Mouse (Mus musculus) myocyte (in vitro differentiated cells): ENCODE results near the gene Bhlhe23. TPM values are rescaled to one million over a fixed set of nuclear protein-coding genes. Genes with fewer than 3 reads are reported as not detected.

Experiments used
- H3K27me3 ChIP-seq: one replicate; pipeline ENCODE4 v1.6.1; 2011; ENCODE audit not compliant: control insufficient read depth, insufficient read depth, insufficient read length
- H3K36me3 ChIP-seq: one replicate; pipeline ENCODE4 v1.6.1; 2011; ENCODE audit not compliant: control insufficient read depth, insufficient read depth
- H3K4me2 ChIP-seq: one replicate; pipeline ENCODE4 v1.6.1; 2011; ENCODE audit warnings: low read depth, control low read depth
- H3K4me3 ChIP-seq: one replicate; pipeline ENCODE4 v1.5.1; 2011; ENCODE audit warnings: mild to moderate bottlenecking, control low read depth, moderate library complexity
- H3K79me2 ChIP-seq: one replicate; pipeline ENCODE4 v1.6.1; 2011; ENCODE audit not compliant: control insufficient read depth, insufficient read depth
- H3ac ChIP-seq: one replicate; pipeline ENCODE4 v1.6.1; 2011; ENCODE audit not compliant: control insufficient read depth, insufficient read length
- CEBPB ChIP-seq: IDR thresholded peaks from 2 replicates; pipeline ENCODE4 v1.6.1; 2011; ENCODE audit warnings: mild to moderate bottlenecking, moderate library complexity; ENCODE audit not compliant: poor library complexity, insufficient read depth, severe bottlenecking
- E2F4 ChIP-seq: IDR thresholded peaks from one replicate; pipeline ENCODE4 v1.6.1; 2011; ENCODE audit warnings: mild to moderate bottlenecking, control low read depth, moderate library complexity; ENCODE audit not compliant: insufficient read depth
- MAX ChIP-seq: IDR thresholded peaks from one replicate; pipeline ENCODE4 v1.6.1; 2011; ENCODE audit warnings: low read depth, mild to moderate bottlenecking, control low read depth
- MYOD1 ChIP-seq, 3 experiments: IDR thresholded peaks; one replicate each; pipeline ENCODE4 v1.6.1; 2011; ENCODE audit warnings: control low read depth in 2 of 3, low read depth in 2 of 3, mild to moderate bottlenecking in 2 of 3, moderate library complexity in 1 of 3; ENCODE audit not compliant: insufficient read length in 2 of 3, control insufficient read depth in 1 of 3
- MYOG ChIP-seq, 3 experiments: IDR thresholded peaks; one replicate each; pipeline ENCODE4 v1.6.1; 2011; ENCODE audit warnings: control low read depth in 2 of 3, low read depth in 2 of 3, mild to moderate bottlenecking in 2 of 3; ENCODE audit not compliant: insufficient read length in 2 of 3, control insufficient read depth in 1 of 3, insufficient read depth in 1 of 3
- POLR2A ChIP-seq: IDR thresholded peaks from one replicate; pipeline ENCODE4 v1.6.1; 2011; ENCODE audit warnings: low read depth, mild to moderate bottlenecking, control low read depth, moderate library complexity; ENCODE audit not compliant: insufficient read length
- POLR2AphosphoS2 ChIP-seq: IDR thresholded peaks from one replicate; pipeline ENCODE4 v1.6.1; 2011; ENCODE audit warnings: low read depth, control low read depth; ENCODE audit not compliant: insufficient read length
- REST ChIP-seq: IDR thresholded peaks from one replicate; pipeline ENCODE4 v1.6.1; 2011; ENCODE audit warnings: mild to moderate bottlenecking, control low read depth, moderate library complexity; ENCODE audit not compliant: insufficient read depth, insufficient read length
- SRF ChIP-seq: IDR thresholded peaks from one replicate; pipeline ENCODE4 v1.6.1; 2011; ENCODE audit warnings: low read depth; ENCODE audit not compliant: control insufficient read depth, insufficient read length
- TCF12 ChIP-seq: IDR thresholded peaks from one replicate; pipeline ENCODE4 v1.6.1; 2011; ENCODE audit warnings: mild to moderate bottlenecking, control low read depth; ENCODE audit not compliant: poor library complexity, insufficient read depth, severe bottlenecking
- TCF3 ChIP-seq: IDR thresholded peaks from one replicate; pipeline ENCODE4 v1.6.1; 2011; ENCODE audit warnings: low read depth, control low read depth; ENCODE audit not compliant: insufficient read length
- USF1 ChIP-seq: IDR thresholded peaks from one replicate; pipeline ENCODE4 v1.6.1; 2011; ENCODE audit warnings: low read depth, mild to moderate bottlenecking, control low read depth, moderate library complexity
- polyA plus RNA-seq: library from polyadenylated mRNA; unstranded; fragments of >200 nt; fragmentation: generic; extraction: Trizol; gene quantifications from one replicate; pipeline ENCODE4 v1.2.1, GENCODE M21; 2012; ENCODE audit warnings: missing spikeins

The Bhlhe23 gene
- polyA plus RNA-seq, 1 experiment, result not detected

- Histone ChIP-seq H3K79me2 (no peaks in the 10 kb centered on the region), H3ac (no peak overlapping the region), H3K4me3 (no peak overlapping the region), H3K4me2 (no peak overlapping the region), H3K27me3 (peaks cover 8% of the 10 kb centered on the region), H3K36me3 (no peaks in the 10 kb centered on the region)
- TF ChIP-seq POLR2A (no peak), MYOG (IDR thresholded peaks at IDR 0.05; ENCODE audit: control insufficient read depth in 1 of 3, insufficient read depth in 1 of 3, insufficient read length in 2 of 3, low read depth in 2 of 3) (no peak), REST (no peak), TCF12 (no peak)
Measured at GRCm38 (mm10) chr2:180805966-180806365, 29.3 kb upstream of the Bhlhe23 start.

- no peak overlapping the region for H3K4me2 ChIP-seq
- H3K4me3 ChIP-seq, result no peak overlapping the region
- no peak overlapping the region for H3ac ChIP-seq
- peaks cover 56% of the 10 kb centered on the region for H3K27me3 ChIP-seq
- TF ChIP-seq TCF3, result no peak
- no peak for TF ChIP-seq SRF
- TF ChIP-seq MYOG (IDR thresholded peaks at IDR 0.05; ENCODE audit: control insufficient read depth in 1 of 3, insufficient read depth in 1 of 3, insufficient read length in 2 of 3, low read depth in 2 of 3), result no peak
- no peak for TF ChIP-seq MAX
- no peak for TF ChIP-seq REST
- no peak for TF ChIP-seq USF1
- no peak for TF ChIP-seq MYOD1 (IDR thresholded peaks at IDR 0.05; ENCODE audit: control insufficient read depth in 1 of 3, insufficient read length in 2 of 3, low read depth in 2 of 3)
- no peak for TF ChIP-seq CEBPB
- no peak for TF ChIP-seq POLR2AphosphoS2
- no peak for TF ChIP-seq TCF12
- TF ChIP-seq E2F4, result no peak
- no peak for TF ChIP-seq POLR2A
- no peaks in the 10 kb centered on the region for H3K79me2 ChIP-seq
- H3K36me3 ChIP-seq, result no peaks in the 10 kb centered on the region
Measured at GRCm38 (mm10) chr2:180796008-180796407, 19.3 kb upstream of the Bhlhe23 start.

- Histone ChIP-seq H3ac (no peak overlapping the region), H3K4me2 (no peak overlapping the region), H3K36me3 (no peaks in the 10 kb centered on the region), H3K4me3 (no peak overlapping the region), H3K79me2 (no peaks in the 10 kb centered on the region), H3K27me3 (peaks cover 56% of the 10 kb centered on the region)
- TF ChIP-seq POLR2AphosphoS2 (no peak), SRF (no peak), REST (no peak), USF1 (no peak), POLR2A (no peak), MAX (no peak), MYOG (IDR thresholded peaks at IDR 0.05; ENCODE audit: control insufficient read depth in 1 of 3, insufficient read depth in 1 of 3, insufficient read length in 2 of 3, low read depth in 2 of 3) (no peak), TCF12 (no peak), TCF3 (no peak), E2F4 (no peak), MYOD1 (IDR thresholded peaks at IDR 0.05; ENCODE audit: control insufficient read depth in 1 of 3, insufficient read length in 2 of 3, low read depth in 2 of 3) (no peak), CEBPB (no peak)
Measured at GRCm38 (mm10) chr2:180795597-180795996, 18.9 kb upstream of the Bhlhe23 start.

GRCm38 (mm10) chr2:180794422-180794821 is 17.7 kb upstream of the Bhlhe23 start:
- no peak overlapping the region for H3ac ChIP-seq
- H3K79me2 ChIP-seq, result no peaks in the 10 kb centered on the region
- peaks cover 53% of the 10 kb centered on the region for H3K27me3 ChIP-seq
- TF ChIP-seq TCF3, result no peak
- TF ChIP-seq E2F4, result no peak
- no peak overlapping the region for H3K4me3 ChIP-seq
- H3K4me2 ChIP-seq, result no peak overlapping the region
- no peaks in the 10 kb centered on the region for H3K36me3 ChIP-seq

- Histone ChIP-seq H3K4me3 (no peak overlapping the region), H3K36me3 (no peaks in the 10 kb centered on the region), H3K79me2 (no peaks in the 10 kb centered on the region), H3ac (no peak overlapping the region), H3K4me2 (no peak overlapping the region), H3K27me3 (peaks cover 53% of the 10 kb centered on the region)
- TF ChIP-seq USF1 (no peak), TCF3 (no peak), E2F4 (no peak), POLR2A (no peak), MYOD1 (IDR thresholded peaks at IDR 0.05; ENCODE audit: control insufficient read depth in 1 of 3, insufficient read length in 2 of 3, low read depth in 2 of 3) (no peak), POLR2AphosphoS2 (no peak), CEBPB (no peak), MAX (no peak), TCF12 (no peak), SRF (no peak), REST (no peak), MYOG (IDR thresholded peaks at IDR 0.05; ENCODE audit: control insufficient read depth in 1 of 3, insufficient read depth in 1 of 3, insufficient read length in 2 of 3, low read depth in 2 of 3) (no peak)
Measured at GRCm38 (mm10) chr2:180791674-180792073, 15.0 kb upstream of the Bhlhe23 start.
